Mouse (Mus musculus) retina, postnatal 1 day (tissue): Measurements from ENCODE around the gene Filip1l.
A peak's percentile ranks its signal among the peaks of the same experiment; 100 is the strongest.

Source experiments
- DNase-seq: peaks from one replicate; pipeline ENCODE4 v3.0.0-alpha.2; 2012

Filip1l gene

DNA sequence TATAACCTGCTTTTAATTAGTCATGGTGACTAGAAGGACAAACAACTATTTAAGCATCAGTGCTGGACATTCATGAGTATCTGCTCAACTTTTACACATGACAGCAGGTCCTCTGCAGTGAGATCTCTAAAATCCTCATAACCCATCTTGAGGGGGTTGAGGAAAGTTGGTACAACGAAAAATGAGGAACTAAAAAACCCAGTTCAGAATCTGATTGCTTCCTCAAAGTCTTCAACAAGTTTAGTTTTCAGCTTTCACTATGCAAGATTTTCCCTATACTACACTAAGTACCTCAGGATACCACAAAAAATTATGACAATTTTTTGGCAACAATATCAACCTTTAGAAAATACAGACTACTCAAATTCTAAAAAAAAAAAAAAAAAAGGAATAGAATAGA is 181.5 kb downstream of the Filip1l start:
- no peak for DNase-seq

- no peak for DNase-seq
Measured at GRCm38 (mm10) chr16:57534811-57535210, 181.9 kb downstream of the Filip1l start.

DNA sequence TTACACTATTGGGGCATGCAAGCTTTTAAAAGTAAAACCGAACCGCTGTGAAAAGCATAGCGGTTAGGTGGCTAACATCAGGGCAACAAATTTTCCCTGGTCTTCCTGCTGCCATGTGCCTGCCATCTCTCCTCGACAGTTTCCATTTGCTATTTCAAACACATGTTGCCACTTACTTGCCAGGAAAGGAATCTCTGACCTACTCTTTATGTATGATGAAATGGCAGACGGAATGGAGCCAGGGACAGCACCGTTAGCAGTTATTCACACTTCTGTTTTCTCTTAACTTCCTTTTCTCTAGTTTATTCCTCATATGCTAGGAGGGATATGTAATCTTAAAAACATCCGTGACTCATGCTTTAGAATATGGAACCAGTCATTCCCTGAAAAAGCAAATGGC is 183.6 kb downstream of the Filip1l start:
- no peak for DNase-seq

DNA sequence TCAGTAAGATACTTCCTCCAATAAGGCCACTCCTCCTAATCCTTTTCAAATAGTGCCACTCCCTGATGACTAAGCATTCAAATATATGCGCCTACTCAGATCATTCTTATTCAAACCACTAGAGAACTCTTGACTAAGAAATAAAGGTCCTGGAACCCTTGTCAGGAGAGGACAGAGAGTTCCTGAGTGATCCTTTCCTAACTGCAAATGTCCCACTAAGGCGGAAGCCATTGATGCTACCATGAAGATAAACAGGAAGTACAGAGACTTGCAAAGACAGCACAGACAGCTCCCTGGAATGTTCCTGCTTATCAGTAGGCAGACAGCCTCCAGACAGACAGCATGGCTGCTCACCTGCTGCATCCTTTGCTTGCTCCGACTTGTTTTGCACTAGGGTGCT is 190.3 kb downstream of the Filip1l start:
- DNase-seq = no peak

- DNase-seq = no peak
Measured at GRCm38 (mm10) chr16:57544441-57544840, 191.5 kb downstream of the Filip1l start.

GRCm38 (mm10) chr16:57546355-57546754 is 193.5 kb downstream of the Filip1l start:
- DNase-seq = no peak

- no peak for DNase-seq
Measured at GRCm38 (mm10) chr16:57548608-57549007, 195.7 kb downstream of the Filip1l start.

- DNase-seq = peak; percentile 81
Measured at GRCm38 (mm10) chr16:57549061-57550037, 196.5 kb downstream of the Filip1l start.

GRCm38 (mm10) chr16:57550088-57550487 is 197.2 kb downstream of the Filip1l start:
- DNase-seq = no peak

DNA sequence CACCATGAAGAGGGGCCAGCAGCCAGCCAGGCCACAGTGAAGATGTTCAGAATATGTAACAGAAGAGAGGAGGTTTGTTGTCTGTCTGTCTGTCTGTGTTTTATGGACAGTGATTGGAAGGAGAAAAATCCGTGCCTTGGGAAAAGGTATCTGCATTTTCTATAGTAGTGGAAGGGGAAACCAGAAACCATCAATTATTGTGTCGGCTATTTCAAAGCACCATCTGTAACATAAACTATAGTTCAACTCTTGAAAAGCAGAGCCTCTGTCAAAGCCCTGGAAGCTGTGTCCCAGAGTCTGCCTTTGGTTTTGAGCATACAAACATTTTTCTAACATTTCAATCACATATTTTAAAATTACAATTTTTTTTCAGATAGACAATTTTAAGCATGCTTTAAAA is 197.9 kb downstream of the Filip1l start:
- DNase-seq = no peak

GRCm38 (mm10) chr16:57551617-57552016 is 198.7 kb downstream of the Filip1l start:
- no peak for DNase-seq

GRCm38 (mm10) chr16:57552709-57553108 is 199.8 kb downstream of the Filip1l start:
- peak; percentile 82 for DNase-seq

DNA sequence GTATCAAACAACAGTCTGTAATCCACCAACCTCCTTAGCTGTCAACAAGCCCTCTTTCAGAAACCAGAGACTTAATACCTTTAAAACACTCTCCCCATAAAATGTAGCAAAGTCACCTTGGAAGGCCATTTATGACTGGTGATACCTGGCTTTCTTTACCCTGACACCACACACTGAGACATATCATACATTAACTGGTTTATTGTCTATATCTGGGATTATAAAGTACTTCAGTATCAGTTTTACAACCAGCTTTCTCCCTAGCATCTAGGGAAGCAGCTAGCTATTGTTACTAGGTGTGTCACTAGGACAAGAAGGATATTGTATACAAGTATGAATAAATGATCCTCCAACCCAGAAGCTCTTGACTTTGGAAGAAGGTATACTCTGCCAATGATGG is 200.3 kb downstream of the Filip1l start:
- no peak for DNase-seq

DNA sequence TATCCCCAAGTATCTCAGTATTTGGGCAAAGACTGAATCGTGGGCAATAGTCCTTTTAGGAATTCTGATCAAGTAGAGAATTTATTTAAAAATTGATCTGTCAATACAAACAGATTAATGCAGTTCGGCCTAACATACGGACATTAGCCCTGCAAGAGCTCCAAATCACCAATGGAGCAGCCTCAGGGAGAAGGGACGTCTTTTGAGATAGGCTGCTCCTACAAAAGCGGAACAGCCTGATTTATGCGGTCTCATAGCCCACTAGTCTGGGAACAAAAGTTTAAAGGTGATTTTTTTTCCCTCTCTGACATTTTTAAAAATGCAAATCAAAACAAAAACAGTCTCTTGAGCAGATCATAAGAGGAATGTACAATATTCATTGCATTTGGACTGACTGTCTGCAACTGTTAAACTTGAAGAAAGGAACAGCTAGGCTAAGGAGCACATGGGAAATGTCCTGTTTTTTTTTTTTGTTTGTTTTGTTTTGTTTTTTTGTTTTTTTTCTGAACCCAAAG is 202.1 kb downstream of the Filip1l start:
- DNase-seq = no peak

- DNase-seq = no peak
Measured at GRCm38 (mm10) chr16:57555667-57556066, 202.8 kb downstream of the Filip1l start.

DNA sequence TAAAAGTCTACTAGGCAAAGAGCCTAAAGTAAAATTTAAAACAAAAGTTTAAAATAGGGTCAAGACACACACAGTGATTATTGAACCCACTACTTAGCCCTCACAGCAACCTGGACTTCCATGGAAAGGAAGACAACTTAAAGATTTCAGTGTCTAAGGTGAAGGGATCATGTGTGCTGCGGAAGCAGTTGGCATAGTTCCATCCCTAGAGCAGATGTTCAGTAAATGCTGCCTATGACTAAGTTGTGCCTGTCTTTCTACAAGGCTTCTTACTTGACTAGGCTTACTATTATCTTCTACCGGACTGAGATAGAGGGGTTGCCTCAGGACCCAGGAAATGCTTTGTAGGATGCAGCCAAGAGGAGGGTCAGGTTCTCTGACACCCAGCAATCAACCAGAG is 203.4 kb downstream of the Filip1l start:
- no peak for DNase-seq

- DNase-seq = no peak
Measured at GRCm38 (mm10) chr16:57558258-57558657, 205.4 kb downstream of the Filip1l start.

DNA sequence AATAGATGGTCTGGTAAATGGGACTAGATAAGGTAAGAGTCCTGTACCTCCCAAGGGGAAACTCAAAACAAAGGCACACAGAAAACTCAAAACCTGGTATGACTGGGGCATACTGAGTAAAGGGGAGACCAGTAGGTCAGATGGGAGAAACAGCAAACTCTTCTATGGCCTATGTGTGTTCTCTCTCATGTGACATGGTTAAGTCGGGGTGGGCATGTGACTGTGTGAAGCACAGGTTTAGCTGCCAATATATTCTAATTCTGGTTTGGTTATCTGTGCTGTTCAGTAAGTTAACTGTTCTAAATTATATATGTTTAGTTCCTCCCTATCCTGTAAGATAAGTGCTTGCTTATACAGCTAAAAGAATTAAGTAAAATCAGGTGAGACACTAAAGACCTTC is 207.3 kb downstream of the Filip1l start:
- no peak for DNase-seq

DNA sequence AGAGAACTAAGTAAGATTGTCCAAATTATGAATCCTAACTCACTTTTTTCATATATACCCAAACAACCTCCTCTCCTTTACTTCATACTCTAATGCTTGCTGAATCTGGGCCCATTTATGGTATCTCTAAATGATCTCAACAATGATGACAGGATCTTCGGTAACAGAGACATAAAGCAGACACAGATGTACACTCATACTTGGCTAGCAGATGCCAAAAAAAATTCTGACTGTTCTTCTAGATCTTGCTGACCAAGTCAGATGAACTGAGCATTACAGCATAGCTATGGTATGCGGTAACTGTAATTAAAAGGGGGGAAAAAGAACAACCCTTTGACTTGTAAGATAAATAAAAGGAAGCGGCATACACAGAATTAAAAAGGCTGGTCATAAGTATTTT is 210.6 kb downstream of the Filip1l start:
- DNase-seq = no peak

GRCm38 (mm10) chr16:57564807-57565206 is 211.9 kb downstream of the Filip1l start:
- no peak for DNase-seq

DNA sequence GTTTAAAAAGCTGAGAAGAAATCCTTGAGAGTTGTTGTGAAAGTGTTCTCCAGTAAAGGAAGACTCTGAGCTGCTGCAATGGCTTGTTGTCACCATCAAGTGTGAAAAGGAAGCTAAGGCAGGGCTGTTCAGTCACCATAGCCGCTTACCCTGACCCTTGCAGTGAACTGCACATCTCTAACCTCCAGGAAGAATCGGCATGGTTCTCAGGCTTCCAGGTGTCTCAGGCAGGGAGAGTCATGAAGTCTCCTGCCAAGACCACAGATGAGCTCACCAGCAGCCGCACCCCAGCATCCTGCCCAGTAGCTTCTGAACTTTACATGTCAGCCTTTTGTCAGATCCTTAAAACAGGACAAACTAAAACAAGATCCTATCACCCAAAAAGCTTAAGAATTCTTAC is 213.3 kb downstream of the Filip1l start:
- no peak for DNase-seq

GRCm38 (mm10) chr16:57568648-57569404 is 215.9 kb downstream of the Filip1l start:
- DNase-seq = no peak

DNA sequence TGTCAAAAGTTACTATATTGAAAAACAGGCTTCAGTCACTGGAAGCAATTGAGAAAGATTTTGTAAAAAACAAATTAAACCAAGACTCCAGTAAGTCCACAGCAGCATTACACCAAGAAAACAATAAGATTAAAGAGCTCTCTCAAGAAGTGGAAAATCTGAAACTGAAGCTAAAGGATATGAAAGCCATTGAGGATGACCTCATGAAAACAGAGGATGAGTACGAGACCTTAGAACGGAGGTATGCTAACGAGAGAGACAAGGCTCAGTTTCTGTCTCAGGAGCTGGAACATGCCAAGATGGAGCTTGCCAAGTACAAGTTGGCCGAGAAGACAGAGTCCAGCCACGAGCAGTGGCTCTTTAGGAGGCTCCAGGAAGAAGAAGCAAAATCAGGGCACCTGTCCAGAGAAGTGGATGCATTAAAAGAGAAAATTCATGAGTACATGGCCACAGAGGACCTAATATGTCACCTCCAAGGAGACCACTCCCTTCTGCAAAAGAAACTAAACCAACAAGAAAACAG is 218.0 kb downstream of the Filip1l start:
- no peak for DNase-seq
